Mouse (Mus musculus): ENCODE results near the gene Ksr2.
"Not testable (repeated sequence)": the region's sequence is repeated elsewhere in the genome, so short reads cannot be mapped to it uniquely, and the experiment has no call there.

Gene Ksr2

DNA sequence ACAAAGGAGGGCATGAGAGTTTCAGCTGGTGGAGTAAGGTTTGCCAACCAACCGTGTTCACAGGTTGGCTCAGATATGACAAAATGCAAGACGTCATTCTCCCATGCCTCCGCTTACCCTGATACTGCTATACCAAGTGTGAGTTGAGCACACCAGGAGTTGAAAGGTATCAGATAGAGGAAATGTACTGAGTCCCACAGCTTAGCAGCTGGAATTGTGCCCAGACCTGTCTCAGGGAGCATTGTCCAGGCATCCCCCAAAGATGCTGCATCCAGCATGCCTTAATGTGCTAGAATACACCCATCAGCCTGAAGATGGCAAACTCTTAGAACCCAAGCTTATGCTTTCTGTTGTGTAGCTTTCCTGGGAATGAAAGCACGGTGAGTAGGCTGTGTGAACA, 206.5 kb downstream of the Ksr2 start:
- no peak for DNase-seq (ENCODE audit: low spot score)

DNA sequence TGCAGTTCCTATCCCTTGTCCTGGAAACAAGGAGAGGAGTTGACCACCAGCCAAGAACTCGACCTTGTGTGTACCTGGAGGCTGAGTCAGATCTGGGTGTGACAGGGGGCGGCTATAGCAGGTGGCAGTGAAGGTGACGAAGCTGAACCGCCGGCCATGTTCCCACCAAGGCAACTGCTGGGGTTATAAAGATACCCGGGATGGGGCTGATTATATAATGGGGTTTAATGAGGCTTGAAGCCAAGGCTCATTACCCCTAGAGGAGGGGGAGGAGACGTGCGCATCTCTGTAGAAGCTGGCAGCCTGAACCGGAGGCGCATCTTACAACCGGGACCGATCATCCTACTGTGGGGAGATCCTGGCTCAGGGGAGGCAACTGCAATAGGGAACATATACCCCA, 208.4 kb downstream of the Ksr2 start:
- DNase-seq (ENCODE audit: low spot score), result no peak

DNA sequence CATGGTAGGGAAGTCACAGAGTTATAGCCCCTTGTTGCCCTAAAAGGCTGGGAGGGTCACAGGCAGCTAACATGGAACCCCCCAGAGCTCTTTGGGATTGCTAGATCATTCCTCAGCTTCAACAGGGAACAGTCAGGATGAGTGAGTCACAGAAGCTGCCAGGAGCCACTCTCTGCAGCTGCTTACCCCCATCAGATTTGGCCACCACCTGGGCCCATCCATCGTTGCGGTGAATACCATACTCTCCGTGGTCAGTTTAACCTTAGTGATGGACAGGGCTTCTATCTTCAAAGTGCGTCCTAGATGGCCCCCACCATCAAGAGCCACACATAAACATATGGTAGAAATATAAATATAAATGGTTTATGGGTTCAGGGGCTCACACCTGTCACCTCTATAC, 209.4 kb downstream of the Ksr2 start:
- not testable (repeated sequence) for DNase-seq (ENCODE audit: low spot score)

DNA sequence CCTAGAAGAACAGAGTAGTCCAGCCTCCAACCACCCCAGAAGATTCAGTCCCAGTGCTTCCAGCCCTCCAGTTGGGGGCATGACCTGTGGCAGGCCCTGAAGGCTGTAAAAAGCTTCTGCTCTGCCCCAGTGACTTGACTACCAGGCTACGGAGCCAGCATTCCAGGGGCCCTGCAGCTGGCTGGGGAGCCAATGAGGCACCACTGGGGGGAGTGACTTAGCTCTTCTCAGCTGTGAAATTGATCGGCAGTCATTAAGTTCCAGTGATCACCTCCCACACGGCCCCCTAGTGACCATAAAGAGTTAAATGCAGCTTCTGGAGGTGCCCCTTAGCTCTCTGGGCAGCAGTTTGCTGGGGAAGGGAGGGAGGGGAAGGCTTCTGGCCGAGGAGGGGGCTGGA, 213.1 kb downstream of the Ksr2 start:
- DNase-seq (ENCODE audit: low spot score), result no peak

DNA sequence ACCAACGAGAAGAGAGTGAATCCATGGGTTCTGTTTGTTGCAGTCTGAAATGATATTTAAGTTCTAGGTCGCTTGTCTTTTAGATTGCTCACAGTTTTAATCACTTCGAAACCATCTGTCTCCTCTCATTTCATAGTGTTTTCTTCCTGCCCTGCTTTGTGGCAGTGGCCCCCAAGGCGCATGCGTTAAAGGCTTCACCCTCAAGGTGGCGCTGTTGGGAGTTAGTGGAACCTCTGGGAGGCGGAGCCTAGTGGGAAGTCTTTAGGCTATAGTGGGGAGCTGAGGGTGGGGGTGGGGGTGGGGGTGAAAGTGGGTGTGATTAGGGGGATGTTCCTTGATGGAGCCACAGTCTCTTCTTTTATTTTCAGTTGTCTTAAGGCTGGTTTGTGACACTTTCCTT, 214.6 kb downstream of the Ksr2 start:
- DNase-seq (ENCODE audit: low spot score), result no peak

DNA sequence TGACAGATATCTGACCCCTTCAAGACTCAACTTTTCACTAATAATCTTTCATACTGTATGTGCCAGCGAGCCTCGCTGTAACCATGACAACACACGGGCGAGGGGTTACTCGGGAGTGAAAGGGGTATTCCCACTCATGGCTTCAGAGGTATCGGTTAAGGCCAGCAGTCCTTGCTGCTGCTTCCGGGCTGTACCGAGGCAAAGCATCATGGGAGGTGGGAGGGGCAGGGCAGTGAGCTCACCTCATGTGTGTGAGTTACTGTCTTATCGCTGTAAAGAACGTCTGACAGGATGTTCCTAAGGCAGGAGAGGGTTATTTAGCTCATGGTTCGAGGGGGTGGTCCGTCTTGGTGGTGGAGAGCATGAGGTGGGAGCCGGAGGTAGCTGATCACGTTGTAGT, 215.8 kb downstream of the Ksr2 start:
- no peak for DNase-seq (ENCODE audit: low spot score)

DNA sequence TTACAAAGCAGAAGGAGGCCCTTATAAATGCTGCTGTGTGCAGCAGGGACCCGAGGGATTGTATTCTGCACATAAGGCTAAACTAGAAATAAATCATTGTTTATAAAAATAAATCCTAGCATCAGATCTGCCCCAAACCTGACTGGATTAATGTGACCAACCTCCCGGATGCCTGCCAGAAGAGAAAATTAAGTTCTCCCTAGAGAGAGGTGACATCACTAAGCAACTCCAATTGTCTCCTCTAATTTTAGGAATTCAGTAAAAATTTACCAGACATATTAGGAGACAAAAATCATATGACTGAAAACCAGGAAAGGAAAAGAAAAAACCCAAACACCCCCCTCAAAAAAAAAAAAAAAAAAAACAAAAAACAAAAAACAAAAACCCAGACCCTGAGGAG, 221.4 kb downstream of the Ksr2 start:
- DNase-seq (ENCODE audit: low spot score), result no peak

DNA sequence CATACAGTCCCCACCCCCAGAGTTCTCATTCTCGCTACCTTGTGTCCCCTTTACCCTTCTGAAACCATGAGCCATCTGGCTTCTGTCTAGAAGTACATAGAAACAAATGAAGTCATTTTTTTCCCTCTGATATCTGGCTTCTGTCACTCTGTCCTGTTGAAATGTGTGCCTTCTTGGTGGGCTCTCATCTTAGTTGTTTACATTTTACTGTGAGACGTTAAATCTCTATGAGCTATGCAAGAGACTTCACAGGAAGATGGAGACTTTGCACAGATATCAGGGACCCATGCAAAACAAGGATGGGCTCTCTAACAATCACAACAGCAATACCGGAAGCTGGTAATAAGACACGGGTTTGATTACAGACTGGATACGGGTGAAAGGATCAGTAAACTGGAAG, 222.0 kb downstream of the Ksr2 start:
- no peak for DNase-seq (ENCODE audit: low spot score)

DNA sequence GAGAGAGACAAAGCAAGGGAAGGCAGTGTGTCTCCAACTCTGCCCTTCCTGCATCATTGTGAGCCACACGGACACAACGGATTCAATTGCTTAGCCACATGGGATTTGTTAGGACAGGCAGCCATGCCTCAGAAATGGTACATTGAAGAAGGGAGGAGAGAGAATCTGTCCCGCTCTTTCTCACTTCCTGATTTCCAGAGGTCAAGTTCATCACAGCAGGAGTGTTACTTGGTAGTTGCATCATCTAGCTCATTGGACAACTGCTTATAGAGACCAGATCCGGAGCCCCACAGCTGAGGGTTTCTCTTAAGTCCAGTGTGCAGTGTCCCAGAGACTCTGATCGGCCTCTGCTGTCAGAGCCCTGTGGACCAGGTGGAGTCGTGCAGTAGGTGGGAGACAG, 227.8 kb downstream of the Ksr2 start:
- DNase-seq (ENCODE audit: low spot score), result no peak

DNA sequence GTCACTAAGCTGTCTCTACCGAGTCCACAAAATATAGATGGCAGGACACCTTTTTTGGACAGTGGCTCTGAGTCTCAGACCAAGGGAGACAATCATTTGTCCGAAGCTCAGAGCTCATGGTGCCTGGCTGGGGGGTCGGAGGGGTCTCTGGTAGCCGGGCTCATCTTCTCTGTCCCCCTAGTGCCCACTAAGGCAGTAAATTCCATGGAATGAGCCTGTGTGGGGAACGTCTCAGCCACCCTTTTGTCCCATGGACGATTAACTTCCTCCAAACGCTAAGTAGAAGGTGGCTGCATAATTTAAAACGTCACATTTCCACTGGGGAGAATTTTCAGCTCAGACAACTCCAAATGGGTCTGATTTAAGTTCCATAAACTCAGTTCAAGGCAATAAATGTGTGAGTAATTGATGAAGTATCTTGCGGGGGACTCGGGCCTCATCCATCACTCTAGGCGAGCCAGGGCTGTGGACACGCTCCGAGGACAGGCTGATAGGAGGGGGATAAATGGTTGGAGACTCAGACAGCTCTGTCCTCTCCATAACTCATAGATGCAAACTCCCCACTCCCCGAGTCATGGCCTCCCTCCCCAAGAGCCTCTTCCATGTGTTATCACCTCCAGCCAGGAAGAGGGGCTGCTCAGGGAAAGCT, 237.6 kb downstream of the Ksr2 start:
- no peak for DNase-seq (ENCODE audit: low spot score)

DNA sequence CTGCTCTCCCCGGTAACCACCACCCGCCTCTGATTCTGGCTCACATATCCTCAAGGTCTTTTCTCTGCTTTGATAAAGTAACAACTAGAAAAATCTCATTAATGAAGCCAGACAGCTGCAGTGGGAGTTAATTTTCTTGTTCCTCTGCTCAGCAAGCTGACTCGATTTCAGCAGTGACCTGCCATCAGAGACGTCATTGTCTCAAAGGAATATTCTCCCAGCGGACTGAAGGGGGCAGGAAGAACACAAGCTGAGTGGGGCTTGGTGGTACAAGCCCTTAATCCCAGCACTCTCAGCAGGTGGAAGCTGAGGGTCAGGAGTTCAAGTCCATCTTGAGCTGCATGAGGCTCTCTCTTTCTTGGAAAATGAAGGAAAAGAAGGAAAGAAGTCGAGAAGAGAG, 244.8 kb downstream of the Ksr2 start:
- no peak for DNase-seq (ENCODE audit: low spot score)

DNA sequence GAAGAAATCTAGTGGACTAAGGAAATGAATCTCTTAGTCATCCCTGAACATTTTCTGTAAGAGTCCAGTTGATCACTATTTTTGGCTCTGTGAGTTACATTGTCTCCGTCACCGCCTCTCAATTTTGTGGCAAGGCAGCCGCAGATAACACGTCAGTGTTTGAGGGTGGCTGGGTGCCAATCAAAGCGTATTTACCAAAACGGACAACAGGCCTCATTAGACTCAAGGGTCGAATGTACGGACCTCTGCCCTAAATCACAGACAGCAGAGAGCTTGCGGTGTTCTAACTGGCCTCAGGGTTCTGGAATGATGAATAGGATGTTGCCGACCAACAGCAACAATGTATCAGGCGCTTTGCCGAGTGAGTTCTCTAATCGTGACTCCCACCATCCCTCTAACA, 245.8 kb downstream of the Ksr2 start:
- no peak for DNase-seq (ENCODE audit: low spot score)

DNA sequence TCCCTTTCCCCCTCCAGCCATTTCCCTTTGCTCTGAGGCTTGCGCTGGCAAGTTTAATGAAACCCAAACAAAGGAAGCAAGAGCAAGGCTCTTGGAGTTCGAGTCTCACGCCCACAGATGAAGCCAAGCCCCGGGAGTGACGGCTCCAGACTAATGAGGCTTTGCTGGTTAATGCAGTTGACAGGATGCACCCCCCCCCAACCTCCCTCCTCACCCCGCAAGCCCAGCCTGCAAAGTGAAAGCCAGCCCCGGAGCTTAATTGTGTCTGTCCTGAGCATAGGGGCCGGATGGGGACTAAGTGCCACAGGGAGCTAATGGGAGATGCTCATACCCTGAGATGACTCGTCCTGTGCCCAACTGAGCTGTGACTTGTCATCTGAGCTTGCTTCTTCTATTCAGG, 251.4 kb downstream of the Ksr2 start:
- DNase-seq (ENCODE audit: low spot score), result no peak

DNA sequence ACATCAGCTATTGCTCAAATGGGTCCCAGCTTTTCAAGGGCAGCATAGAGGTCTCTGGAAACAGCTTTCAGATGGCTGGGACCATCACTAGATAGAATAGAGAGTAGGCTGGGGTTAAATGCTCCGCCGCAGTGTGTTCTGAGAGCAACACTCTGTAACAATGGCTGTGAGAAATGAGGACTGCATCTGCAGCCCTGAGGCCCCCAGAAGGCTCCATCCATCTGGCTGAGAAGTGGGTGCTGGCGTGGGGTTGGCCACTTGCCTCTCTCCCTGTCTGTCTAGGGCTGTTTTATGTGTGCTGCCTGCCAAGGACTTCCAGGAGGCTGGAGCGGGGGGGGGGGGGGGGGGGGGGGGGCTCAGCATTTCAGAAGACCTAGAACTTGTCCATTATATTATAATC, 253.5 kb downstream of the Ksr2 start:
- DNase-seq (ENCODE audit: low spot score), result no peak

DNA sequence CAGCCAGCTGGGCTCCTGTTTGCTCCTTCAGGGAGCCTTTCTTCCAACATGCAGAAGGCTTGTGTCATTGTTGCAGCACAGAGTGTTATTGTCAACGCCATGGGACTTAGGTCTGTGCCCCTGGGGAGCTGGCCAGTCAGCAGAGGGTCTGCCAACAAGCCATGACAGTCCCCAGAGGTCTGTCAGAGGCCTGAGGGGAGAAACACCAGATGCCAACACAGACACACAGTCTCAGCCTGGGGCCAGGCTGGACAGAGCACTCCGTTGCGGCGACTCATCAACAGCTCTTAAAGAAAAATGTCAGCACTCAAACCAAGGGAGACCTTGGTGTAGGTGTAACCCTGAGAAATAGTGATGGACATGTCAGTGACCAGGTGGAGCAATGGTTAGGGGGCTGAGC, 255.5 kb downstream of the Ksr2 start:
- no peak for DNase-seq (ENCODE audit: low spot score)

DNA sequence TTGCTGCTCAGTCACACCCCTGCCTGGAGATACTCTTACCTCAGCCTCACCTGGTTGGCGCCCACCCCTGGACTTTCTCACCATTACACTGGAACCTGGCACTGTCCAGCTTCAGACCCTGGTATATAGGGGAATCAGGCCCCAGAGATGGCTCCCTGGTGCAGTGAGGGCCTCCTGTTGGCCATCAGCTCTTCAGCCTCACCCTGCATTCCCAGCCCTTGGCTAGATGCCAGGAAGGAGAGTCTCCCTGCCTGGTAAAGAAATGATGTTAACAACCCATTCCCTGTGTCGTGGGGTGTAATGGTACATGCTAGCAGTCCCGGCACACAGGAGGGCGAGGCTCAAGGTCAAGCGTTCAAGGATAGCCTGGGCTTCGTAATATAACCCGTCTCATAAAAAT, 256.0 kb downstream of the Ksr2 start:
- no peak for DNase-seq (ENCODE audit: low spot score)

DNA sequence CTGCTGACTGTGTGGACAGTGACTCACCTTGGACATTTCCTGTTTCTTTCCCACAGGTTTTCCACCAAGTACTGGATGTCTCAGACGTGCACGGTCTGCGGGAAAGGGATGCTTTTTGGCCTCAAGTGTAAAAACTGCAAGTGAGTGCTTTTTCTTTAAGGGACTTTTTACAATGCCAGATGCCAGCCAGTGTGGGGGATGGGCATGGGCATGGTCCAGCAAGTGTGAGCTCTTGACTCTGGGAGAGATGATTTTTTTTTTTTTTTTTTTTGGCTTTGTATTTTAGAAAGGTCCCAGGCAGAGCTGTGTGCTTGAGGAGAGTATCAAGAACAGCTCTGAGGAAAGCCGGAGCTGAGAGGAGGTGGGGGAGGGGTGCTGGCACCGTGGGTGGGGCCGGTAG, 257.6 kb downstream of the Ksr2 start:
- DNase-seq (ENCODE audit: low spot score), result no peak

DNA sequence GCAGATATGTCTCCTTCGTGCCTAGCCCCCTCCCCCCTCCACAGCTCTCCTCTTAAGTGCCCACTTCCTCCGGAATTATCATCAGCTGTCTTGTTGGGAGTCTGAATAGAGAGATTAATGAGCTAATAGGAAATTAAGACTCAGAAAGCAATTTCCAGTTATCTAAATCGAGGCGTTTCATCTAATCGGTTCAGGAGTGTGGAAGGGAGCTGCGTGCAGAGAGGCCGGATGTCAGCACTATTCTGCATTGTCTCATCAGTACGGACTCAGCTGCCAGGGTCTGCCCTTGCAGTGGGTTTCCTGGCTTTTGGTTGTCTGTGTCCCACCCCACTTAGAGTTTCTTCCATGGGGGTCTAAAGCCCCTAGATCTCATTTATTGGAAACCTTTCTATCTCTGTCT, 262.0 kb downstream of the Ksr2 start:
- no peak for DNase-seq (ENCODE audit: low spot score)

DNA sequence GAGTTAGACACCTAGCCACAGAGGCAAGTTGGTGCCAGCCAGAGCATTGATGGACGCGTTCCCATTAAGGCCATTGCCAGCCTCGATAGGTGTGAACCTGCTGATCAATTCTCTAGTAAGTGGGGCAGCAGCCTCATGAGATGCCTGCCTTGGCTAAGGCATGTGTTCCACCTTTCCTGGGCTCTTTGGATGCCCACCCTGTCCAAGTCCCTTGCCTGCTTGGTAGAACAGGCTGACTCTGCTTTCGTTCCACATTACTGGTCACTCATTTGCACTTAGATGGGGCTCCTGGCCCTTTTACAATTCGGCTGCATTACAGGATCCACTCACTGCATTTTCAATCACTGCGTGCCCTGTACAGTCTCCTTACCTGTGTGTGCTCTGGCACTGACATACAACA, 263.4 kb downstream of the Ksr2 start:
- DNase-seq (ENCODE audit: low spot score), result no peak

DNA sequence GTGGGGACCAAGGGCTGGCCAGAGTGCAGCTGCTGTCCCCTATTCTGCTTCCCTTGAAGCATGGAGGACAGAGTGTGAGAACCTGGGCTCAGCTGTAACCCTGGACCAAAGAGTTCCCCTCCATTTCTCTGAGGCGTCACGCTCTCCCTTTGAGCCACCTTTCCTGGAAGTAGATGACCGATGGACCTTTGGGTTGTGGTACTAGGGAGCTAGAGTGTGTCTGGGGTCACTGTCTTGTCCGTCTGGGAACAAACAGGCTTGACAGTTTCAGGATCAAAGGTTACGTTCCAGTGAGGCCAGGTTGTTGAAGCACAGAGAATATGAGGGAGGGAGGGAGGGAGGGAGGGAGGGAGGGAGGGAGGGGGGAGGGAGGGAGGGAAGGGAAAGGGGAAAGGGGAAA, 264.6 kb downstream of the Ksr2 start:
- DNase-seq (ENCODE audit: low spot score), result no peak

DNA sequence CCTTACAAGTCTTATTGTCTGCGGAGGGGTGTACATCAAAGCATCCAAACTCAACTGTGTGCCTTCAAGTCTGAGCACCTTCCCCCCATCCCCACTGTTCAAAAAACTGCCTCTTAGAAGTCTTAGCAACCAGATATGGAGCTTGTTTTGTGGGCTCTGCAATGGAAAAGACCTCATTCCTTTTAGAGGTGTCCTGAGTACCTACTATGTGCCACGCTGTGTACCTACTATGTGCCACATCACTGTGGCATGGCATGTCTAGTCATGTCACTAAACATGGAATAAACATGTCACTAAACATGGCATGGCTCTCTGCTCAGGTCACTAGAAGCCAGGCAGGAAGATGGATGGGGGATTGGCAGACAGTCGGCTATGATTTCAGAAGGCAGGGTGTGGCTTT, 268.4 kb downstream of the Ksr2 start:
- DNase-seq (ENCODE audit: low spot score), result no peak

DNA sequence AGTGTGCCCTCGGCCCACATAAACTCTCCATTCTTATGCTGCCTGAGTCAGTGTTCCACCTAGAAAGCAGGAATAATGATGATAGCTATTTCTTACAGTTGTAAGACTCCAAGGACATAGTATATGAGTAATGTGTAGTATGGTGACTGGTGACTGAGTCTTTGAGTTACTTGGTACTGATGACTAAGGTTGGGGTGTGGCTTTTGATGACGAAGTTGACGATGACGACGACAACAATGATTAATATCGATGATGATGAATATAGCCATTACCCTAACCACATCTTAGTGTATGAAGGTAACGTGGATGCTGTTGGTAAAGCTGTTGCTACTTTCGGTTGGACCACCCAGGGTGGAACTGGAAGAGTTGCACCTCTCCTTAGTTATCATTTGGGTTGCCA, 270.7 kb downstream of the Ksr2 start:
- no peak for DNase-seq (ENCODE audit: low spot score)

DNA sequence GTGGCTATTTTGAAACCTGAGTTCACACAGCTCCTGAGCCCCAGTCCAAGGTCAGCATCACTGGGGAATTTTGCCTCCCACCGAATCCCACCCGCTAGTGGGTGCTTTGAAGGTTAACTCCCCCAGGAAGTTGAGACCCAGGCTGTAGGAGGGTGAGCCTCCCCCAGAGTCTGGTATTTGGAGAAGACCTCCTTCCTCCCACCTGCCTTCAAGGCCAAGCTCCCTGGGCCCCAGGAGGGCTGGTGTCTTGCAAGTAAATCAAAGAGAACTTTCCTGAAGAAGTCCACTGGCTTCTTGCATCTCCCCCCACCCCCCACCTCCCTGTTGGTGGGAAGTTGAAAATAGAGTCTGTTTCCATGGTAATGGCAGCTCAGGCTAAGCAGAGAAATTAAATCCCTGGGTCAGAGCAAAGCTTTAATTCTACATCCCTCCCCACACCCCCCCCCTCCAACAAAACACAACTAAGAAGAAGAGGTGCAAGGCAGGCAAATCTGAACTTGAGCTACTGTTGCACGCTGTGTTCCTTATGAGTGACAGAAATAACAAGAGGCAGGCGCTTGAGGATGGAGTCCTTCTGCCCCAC, 274.1 kb downstream of the Ksr2 start:
- DNase-seq (ENCODE audit: low spot score), result peak; percentile 4

DNA sequence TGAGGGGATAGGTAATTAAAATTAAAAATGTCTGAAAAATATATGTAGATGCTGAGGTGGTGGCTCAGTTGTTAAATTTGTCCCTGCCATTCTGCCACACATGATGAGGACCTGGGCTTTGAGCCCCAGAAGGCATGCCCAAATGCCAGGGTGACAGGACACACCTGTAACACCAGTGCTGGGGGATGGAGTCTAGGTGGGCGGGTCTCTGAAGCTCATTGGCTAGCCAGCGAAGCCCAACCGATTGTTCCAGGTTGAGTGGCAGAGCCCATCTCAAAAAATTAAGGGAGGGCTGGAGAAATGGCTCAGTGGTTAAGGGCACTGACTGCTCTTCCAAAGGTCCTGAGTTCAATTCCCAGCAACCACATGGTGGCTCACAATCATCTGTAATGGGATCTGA, 274.9 kb downstream of the Ksr2 start:
- DNase-seq (ENCODE audit: low spot score), result no peak

DNA sequence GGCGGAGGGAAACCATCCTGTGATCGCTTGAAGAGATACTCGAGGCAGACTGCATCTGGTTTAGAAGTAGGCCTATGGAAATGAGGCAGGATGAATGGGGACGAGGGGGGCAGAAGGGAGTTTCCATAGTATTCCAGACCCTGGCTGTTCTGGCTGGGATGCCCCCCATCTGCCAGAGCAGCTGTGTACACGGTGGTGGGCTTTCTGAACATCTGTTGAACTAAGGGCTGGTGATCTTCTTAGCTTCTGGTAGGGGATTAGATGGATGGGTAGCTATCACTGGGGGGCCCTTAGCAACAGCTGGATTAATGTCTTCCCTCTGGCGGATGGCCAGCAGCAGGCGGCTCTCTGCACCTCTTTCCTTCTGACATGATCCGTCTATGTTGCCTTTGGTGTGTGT, 276.0 kb downstream of the Ksr2 start:
- no peak for DNase-seq (ENCODE audit: low spot score)

All from ovary, postnatal 10 days (tissue).